Mouse (Mus musculus): ENCODE results near the gene Mapkapk2.

The Mapkapk2 gene

DNA sequence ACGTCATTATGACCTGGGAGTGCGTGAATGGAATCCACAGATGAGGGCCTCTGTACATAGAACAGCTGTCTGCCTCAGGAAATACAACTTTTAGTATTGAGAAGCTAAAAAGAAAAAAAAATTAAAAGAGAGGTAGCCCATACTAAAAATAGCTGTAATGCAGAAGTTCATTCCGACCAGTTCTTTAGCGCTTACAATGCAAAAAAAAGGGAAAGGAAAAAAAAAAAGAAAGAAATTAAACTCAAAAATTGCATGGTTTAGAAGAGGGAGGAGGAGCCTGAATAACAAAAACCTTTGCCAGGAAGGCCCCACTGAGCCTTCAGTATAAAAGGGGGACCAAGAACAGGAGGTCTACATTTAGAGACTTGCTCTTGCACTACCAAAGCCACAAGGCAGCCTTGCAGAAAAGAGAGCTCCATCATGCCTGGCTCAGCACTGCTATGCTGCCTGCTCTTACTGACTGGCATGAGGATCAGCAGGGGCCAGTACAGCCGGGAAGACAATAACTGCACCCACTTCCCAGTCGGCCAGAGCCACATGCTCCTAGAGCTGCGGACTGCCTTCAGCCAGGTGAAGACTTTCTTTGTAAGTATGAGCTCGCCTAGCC lies 78.0 kb downstream of the Mapkapk2 start, which contains the start of gene Il10:
Gene Il10, plus strand, starts transcription at position 354 of the 607 bp plus-strand sequence.
- DNase-seq, result no peak

DNA sequence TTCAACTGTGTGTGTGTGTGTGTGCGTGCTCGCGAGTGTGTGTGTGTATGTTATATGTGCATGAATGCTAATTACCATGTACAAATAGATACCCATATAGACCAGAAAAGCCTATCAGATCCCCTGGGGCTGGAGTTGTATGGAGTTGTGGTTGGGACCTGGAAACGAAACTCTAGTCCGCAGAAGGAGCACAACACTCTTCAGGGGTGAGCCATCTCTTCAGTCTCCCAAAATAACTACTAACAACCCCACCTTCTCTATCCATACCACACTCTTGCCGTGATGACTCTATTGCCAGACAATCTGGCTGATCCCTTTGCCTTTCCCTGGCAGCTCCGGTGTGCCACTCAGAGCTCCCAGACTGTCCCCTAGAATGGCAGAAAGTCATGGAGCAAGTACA lies 81.7 kb downstream of the Mapkapk2 start:
- DNase-seq, result no peak

DNA sequence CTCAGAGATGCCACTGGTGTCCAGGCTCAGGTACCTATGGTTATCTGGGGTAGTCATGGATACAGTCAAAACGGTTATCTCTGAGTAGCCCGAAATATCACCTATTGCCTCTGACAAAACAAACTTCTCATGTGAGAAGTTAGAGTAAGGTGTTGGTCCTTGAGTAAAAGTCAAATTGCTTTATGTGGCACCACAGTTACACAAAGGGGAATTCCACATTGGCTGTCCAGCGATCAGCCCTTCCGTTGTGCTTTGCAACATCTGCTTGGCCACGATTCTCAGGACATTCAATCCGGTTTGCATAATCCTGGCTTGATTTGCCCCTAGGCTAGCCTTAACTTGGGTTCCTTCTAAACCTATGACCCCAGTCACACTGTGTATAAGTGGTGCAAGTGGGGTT lies 82.3 kb downstream of the Mapkapk2 start:
- DNase-seq, result no peak

DNA sequence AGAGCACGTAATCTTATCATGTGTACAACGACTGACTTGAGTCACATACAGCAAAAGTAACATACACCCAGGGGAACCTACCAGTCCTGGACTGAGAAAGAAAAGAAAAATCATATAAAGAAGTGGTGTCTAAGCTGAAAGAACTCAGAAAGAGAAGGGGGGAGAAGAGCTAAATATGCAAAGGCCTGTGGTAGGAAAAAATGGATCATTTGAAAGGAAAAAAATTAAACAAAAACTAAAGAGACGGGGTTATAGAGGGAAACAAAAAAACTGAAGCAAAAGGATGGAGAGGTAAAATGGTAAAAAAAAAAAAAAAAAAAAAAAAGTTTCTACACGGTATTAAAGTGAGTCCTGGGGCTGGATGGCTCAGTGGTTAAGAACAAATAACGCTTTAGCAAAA lies 83.7 kb downstream of the Mapkapk2 start:
- DNase-seq, result no peak

DNA sequence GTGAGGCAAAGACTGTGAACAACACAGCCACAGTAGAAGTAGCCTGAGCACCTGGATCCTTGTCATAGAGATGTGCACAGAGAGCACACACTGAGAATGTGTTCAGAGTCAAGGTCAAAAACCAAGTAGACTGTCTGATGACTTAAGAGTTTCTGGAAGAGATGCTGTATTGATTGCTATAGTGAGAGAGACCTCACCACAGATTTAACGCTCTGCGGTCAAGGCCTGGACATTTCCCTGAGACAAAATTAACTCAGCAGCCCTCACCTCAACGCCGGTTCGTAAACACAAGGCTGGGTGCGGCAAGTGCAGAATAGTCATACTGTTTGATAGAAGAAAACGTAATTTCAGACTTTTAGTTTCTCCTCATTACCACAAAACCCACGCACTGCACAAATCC lies 85.1 kb downstream of the Mapkapk2 start:
- no peak for DNase-seq

DNA sequence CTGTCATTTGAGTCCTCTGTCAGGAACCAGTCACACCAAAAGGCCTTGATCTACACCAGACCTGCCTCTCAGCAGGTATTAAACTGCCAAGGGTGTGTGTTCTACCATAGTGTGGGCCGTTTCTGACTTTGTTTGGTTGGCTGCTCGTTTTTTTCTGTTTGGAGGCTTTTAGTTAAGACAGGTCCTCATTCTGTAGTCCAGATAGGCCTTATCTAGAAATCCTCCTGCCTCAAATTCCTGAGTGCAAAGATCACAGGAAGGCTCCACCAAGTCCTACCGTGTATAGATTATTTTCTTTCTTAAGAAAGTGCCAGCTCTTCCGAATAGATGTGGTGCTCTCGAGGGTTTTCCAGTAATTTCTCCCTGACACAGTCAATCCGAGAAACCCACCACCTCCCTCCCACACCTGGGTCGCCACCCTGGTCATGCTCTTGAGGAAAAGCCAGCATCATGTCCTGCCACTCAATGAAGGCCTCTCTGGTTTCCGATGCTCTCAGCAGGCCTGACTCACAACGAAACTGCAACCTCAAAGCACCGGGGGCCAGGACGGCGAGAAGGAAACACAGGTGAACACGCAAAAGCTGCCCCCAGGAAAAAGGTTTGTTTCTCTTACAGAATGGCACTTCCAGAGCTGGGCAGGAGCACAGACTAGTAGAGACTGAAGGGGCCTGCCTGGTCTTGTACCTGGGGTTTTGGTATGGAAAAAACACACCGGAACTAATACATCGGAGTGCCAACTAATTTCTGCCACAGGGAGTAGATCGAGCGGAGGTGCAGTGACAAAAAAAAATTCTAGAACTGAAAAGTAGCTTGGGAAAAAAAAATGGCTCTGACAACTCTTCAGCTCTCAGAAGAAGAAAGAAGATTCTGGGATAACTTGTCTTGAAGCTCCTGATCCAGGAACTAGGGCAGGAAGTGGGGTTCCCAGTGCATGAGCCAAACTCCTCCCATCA lies 87.1 kb downstream of the Mapkapk2 start:
- DNase-seq, result no peak

GRCm38 (mm10) chr1:131006069-131006468 lies 91.6 kb downstream of the Mapkapk2 start:
- no peak for DNase-seq

All from kidney, postnatal 4 days (tissue).